Mouse (Mus musculus) spleen, adult 2 months (tissue): ENCODE data around the gene Smagp.

Experiments
- CTCF ChIP-seq: fragments of 200-500 bp; IDR thresholded peaks from 2 replicates; pipeline ENCODE4 v1.5.1; 2011; ENCODE audit warnings: mild to moderate bottlenecking, inconsistent platforms; ENCODE audit not compliant: insufficient read depth, insufficient read length, insufficient replicate concordance; ENCODE audit errors: extremely low read depth
- POLR2A ChIP-seq: fragments of 200-500 bp; IDR thresholded peaks from 2 replicates; pipeline ENCODE4 v1.6.1; 2011; ENCODE audit warnings: low read depth, low read length, inconsistent platforms

GRCm38 (mm10) chr15:100627774-100628370 lies 8.9 kb downstream of the Smagp start:
- TF ChIP-seq CTCF (no peak), POLR2A (no peak)
